25 mouse cellular contexts compared by ENCODE assay signal in the genomic region with DNA sequence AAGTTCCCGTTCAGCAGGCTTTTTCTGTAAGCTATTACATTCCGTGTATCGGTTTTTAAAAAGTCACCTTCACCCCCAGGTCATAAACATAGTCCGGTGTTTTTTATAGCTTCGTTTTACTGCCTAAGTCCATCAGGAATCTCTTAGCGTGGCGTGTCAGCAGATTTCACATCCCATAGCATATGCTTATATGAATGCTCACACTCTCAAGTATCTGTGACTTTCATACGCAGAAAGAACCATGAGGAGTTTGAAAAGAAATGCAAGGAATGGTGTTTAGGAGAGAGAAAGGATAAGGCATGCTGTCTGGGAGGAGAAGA. TPM values are rescaled to one million over a fixed set of nuclear protein-coding genes. Genes with fewer than 3 reads are reported as not detected.
DNase-seq lines count a peak whose midpoint lies in the region; ATAC-seq lines count a peak whose summit lies in the region.
"Had no signal": no experiment of that assay in that cellular context is flagged by ENCODE, and none has a peak within 500 bp of the region (broad histone marks: within the 10 kb centered on the region; RNA-seq: fewer than 3 reads in every experiment).

No protein-coding gene starts in this region.

- peaks cover 9% of the 10 kb centered on the region for H3K4me1 ChIP-seq in intestine, embryonic 15.5 days (replicated peaks)
- peaks cover 46% of the 10 kb centered on the region for H3K4me1 ChIP-seq in limb, embryonic 10.5 days
- peaks cover 33% of the 10 kb centered on the region for H3K4me1 ChIP-seq in limb, embryonic 13.5 days
- H3K4me1 ChIP-seq: hindbrain, embryonic 15.5 days had no signal

- H3K36me3 ChIP-seq in intestine, embryonic 15.5 days: no peaks in the 10 kb centered on the region
- H3K36me3 ChIP-seq in limb, embryonic 10.5 days: peaks cover 3% of the 10 kb centered on the region
- no peaks in the 10 kb centered on the region for H3K36me3 ChIP-seq in limb, embryonic 13.5 days
- H3K36me3 ChIP-seq: embryonic facial prominence, embryonic 10.5 days; embryonic facial prominence, embryonic 13.5 days; heart, embryonic 10.5 days; heart, embryonic 13.5 days; hindbrain, embryonic 12.5 days; hindbrain, embryonic 15.5 days had no signal

- H3K9ac ChIP-seq in intestine, embryonic 15.5 days: no peak overlapping the region
- no peak overlapping the region for H3K9ac ChIP-seq in limb, embryonic 13.5 days
- H3K9ac ChIP-seq: embryonic facial prominence, embryonic 13.5 days; forebrain, embryonic 13.5 days; heart, embryonic 13.5 days; hindbrain, embryonic 12.5 days; hindbrain, embryonic 15.5 days had no signal

- no peak overlapping the region for H3K4me2 ChIP-seq in intestine, embryonic 15.5 days (replicated peaks)
- peak overlapping the region; percentile 5 for H3K4me2 ChIP-seq in limb, embryonic 13.5 days (replicated peaks)
- H3K4me2 ChIP-seq: embryonic facial prominence, embryonic 13.5 days; forebrain, embryonic 13.5 days; heart, embryonic 13.5 days; hindbrain, embryonic 12.5 days; hindbrain, embryonic 15.5 days had no signal

- no peaks in the 10 kb centered on the region for H3K27me3 ChIP-seq in intestine, embryonic 15.5 days (replicated peaks)
- H3K27me3 ChIP-seq in limb, embryonic 10.5 days (ENCODE audit: low read depth, poor library complexity, severe bottlenecking): no peaks in the 10 kb centered on the region
- H3K27me3 ChIP-seq in limb, embryonic 13.5 days: no peaks in the 10 kb centered on the region
- H3K27me3 ChIP-seq: embryonic facial prominence, embryonic 13.5 days; heart, embryonic 13.5 days; hindbrain, embryonic 15.5 days had no signal

- DNase-seq in limb, embryonic 10.5 days (ENCODE audit: low spot score): no peak
- no peak for DNase-seq in kidney, adult 11 months
- no peak for DNase-seq in cerebellum, adult 11-12 months
- DNase-seq: adrenal gland, postnatal 10 days; adrenal gland, postnatal 36 days; cerebellum, adult 2 months; cerebellum, adult 9-11 months; cerebellum, postnatal 25 days; embryo, embryonic 11 days; gastrocnemius, postnatal 10 days; gastrocnemius, postnatal 36 days; heart, adult 2 months had no signal

- WGBS in intestine, embryonic 15.5 days: 48% methylated on average over 8 of the region's 8 CpGs
- 74% methylated on average over 8 of the region's 8 CpGs for WGBS in limb, embryonic 10.5 days
- 15% methylated on average over 8 of the region's 8 CpGs for WGBS in limb, embryonic 13.5 days

- H3K9me3 ChIP-seq in intestine, embryonic 15.5 days: no peaks in the 10 kb centered on the region
- no peaks in the 10 kb centered on the region for H3K9me3 ChIP-seq in limb, embryonic 10.5 days (replicated peaks)
- no peaks in the 10 kb centered on the region for H3K9me3 ChIP-seq in limb, embryonic 13.5 days
- H3K9me3 ChIP-seq: embryonic facial prominence, embryonic 10.5 days; embryonic facial prominence, embryonic 13.5 days; forebrain, embryonic 13.5 days; heart, embryonic 10.5 days; heart, embryonic 13.5 days; hindbrain, embryonic 12.5 days; hindbrain, embryonic 15.5 days had no signal

- peak overlapping the region; percentile 45 for H3K27ac ChIP-seq in intestine, embryonic 15.5 days
- H3K27ac ChIP-seq in limb, embryonic 10.5 days: peak overlapping the region; percentile 56; the same call in 1 of the 2 replicates
- peak overlapping the region; percentile 1; the same call in 1 of the 2 replicates for H3K27ac ChIP-seq in limb, embryonic 13.5 days
- H3K27ac ChIP-seq: embryonic facial prominence, embryonic 10.5 days; embryonic facial prominence, embryonic 13.5 days; forebrain, embryonic 13.5 days; heart, adult 2 months; heart, embryonic 10.5 days; heart, embryonic 13.5 days; hindbrain, embryonic 12.5 days; hindbrain, embryonic 15.5 days had no signal

- no peak overlapping the region for H3K4me3 ChIP-seq in intestine, embryonic 15.5 days (replicated peaks)
- H3K4me3 ChIP-seq in limb, embryonic 10.5 days: no peak overlapping the region
- H3K4me3 ChIP-seq in limb, embryonic 13.5 days: no peak overlapping the region
- H3K4me3 ChIP-seq: embryonic facial prominence, embryonic 10.5 days; embryonic facial prominence, embryonic 13.5 days; erythroblast, embryonic 14.5 days; forebrain, embryonic 13.5 days; heart, adult 2 months; heart, embryonic 10.5 days; heart, embryonic 13.5 days; hindbrain, embryonic 12.5 days; hindbrain, embryonic 15.5 days had no signal

- peak; percentile 48 for ATAC-seq in intestine, embryonic 15.5 days
- ATAC-seq in limb, embryonic 13.5 days (ENCODE audit: low FRiP score, low read depth): peak; percentile 46; the same call in 1 of the 2 replicates
- ATAC-seq in inflammation-experienced regulatory T-cells, adult 6 months: no peak
- ATAC-seq: forebrain, embryonic 13.5 days; forebrain, embryonic 16.5 days; Patski had no signal

RNA-seq across cellular contexts. Expression of gene Cpm, which starts 15.1 kb away (rescaled TPM):
- polyA plus RNA-seq in intestine, embryonic 15.5 days (2015; fragmentation: Nextera tagmentation; extraction: Ambion mirVana): 44.4 and 50.7 TPM in 2 replicates
- 22.5 and 31.5 TPM in 2 replicates for polyA plus RNA-seq in limb, embryonic 10.5 days (2016; fragmentation: Nextera tagmentation; extraction: Ambion mirVana)
- polyA plus RNA-seq in limb, embryonic 13.5 days (2015; fragmentation: Nextera tagmentation; extraction: Ambion mirVana): 40.5 and 42.8 TPM in 2 replicates
- 10 to 100 TPM; 14.5 to 29.9 (median 27.1) TPM for polyA plus RNA-seq in inflammation-experienced regulatory T-cells, adult 6 months (2017; shearing (Covaris generic))
- polyA plus RNA-seq: erythroblast, embryonic 14.5 days had no signal

Comparison
In these comparisons a context has a peak if more than half of its experiments do, and no peak if none do; other contexts are left out.
1. H3K27ac ChIP-seq: peak in every context shown above with its lines; median percentile 56 in limb, embryonic 10.5 days; 45 in intestine, embryonic 15.5 days; 1 in limb, embryonic 13.5 days.